Mouse (Mus musculus) ES-Bruce4 (cell line): Measurements from ENCODE around the gene Ltbp1.

Source experiments
- CTCF ChIP-seq: IDR thresholded peaks from one replicate; pipeline ENCODE4 v1.8.1; 2011; ENCODE audit warnings: low read depth, low read length
- EP300 ChIP-seq: IDR thresholded peaks from 2 replicates; pipeline ENCODE4 v1.6.1; 2011; ENCODE audit warnings: low read depth, low read length; ENCODE audit not compliant: insufficient read depth
- POLR2A ChIP-seq: IDR thresholded peaks from one replicate; pipeline ENCODE4 v1.8.1; 2011; ENCODE audit warnings: low read length; ENCODE audit not compliant: insufficient read depth

GRCm38 (mm10) chr17:75107879-75108278 is 102.5 kb downstream of the Ltbp1 start:
- TF ChIP-seq CTCF (no peak), EP300 (no peak), POLR2A (no peak)
